Mouse (Mus musculus) hindbrain, embryonic 11.5 days (tissue): ENCODE measurements around the gene Fnip2. TPM values are rescaled to one million over a fixed set of nuclear protein-coding genes. Genes with fewer than 3 reads are reported as not detected.
A peak's percentile ranks its signal among the peaks of the same experiment; 100 is the strongest.

Source experiments
- ATAC-seq: fragments of 200-750 bp; cut with Nextera tagmentation; 2 replicates; pipeline ENCODE4 v1.8.0; 2017; ENCODE audit warnings: mild to moderate bottlenecking, moderate TSS enrichment, moderate library complexity; ENCODE audit not compliant: low FRiP score
- DNase-seq: peaks from one replicate; pipeline ENCODE4 v3.0.0-alpha.2; 2015; ENCODE audit warnings: low spot score
- H3K27ac ChIP-seq: fragments of 300-500 bp; sonication (generic); 2 replicates; pipeline ENCODE4 v1.5.1; 2014; ENCODE audit warnings: mild to moderate bottlenecking, low read depth, low read length
- H3K27me3 ChIP-seq: fragments of 300-500 bp; sonication (generic); 2 replicates; pipeline ENCODE4 v1.6.1; 2014; ENCODE audit warnings: mild to moderate bottlenecking, low read length, moderate library complexity, mixed read lengths; ENCODE audit not compliant: control insufficient read depth, insufficient read depth
- H3K36me3 ChIP-seq: fragments of 300-500 bp; sonication (generic); 2 replicates; pipeline ENCODE4 v1.6.1; 2014; ENCODE audit warnings: mild to moderate bottlenecking, low read length, moderate library complexity, mixed read lengths; ENCODE audit not compliant: control insufficient read depth, insufficient read depth
- H3K4me1 ChIP-seq: fragments of 300-500 bp; sonication (generic); replicated peaks from 2 replicates; pipeline ENCODE4 v1.6.1; 2014; ENCODE audit warnings: low read length, mixed read lengths; ENCODE audit not compliant: control insufficient read depth, insufficient read depth
- H3K4me2 ChIP-seq: fragments of 300-500 bp; sonication (generic); replicated peaks from 2 replicates; pipeline ENCODE4 v1.6.1; 2014; ENCODE audit warnings: mild to moderate bottlenecking, low read depth, low read length
- H3K4me3 ChIP-seq: fragments of 300-500 bp; sonication (generic); 2 replicates; pipeline ENCODE4 v1.5.1; 2014; ENCODE audit warnings: low read depth, low read length
- H3K9ac ChIP-seq: fragments of 300-500 bp; sonication (generic); 2 replicates; pipeline ENCODE4 v1.6.1; 2014; ENCODE audit warnings: low read depth, low read length
- H3K9me3 ChIP-seq: fragments of 300-500 bp; sonication (generic); 2 replicates; pipeline ENCODE4 v1.6.1; 2016; ENCODE audit warnings: low read length; ENCODE audit not compliant: control insufficient read depth
- WGBS: fragments of 180-500 bp; shearing (Covaris S2); extraction: QIAGEN DNeasy Blood & Tissue Kit; methylation state at CpG from one replicate; pipeline ENCODE4 v1.1.7; 2014; 5-methylcytosine and 5-hydroxymethylcytosine counted together
- polyA plus RNA-seq: library from polyadenylated mRNA; unstranded; fragments of >200 nt; fragmentation: Nextera tagmentation; extraction: Ambion mirVana; gene quantifications from 2 replicates; pipeline ENCODE4 v1.2.1, GENCODE M21; 2014

Gene Fnip2
- polyA plus RNA-seq, 1 experiment from 2014 or later: 7.9 TPM

DNA sequence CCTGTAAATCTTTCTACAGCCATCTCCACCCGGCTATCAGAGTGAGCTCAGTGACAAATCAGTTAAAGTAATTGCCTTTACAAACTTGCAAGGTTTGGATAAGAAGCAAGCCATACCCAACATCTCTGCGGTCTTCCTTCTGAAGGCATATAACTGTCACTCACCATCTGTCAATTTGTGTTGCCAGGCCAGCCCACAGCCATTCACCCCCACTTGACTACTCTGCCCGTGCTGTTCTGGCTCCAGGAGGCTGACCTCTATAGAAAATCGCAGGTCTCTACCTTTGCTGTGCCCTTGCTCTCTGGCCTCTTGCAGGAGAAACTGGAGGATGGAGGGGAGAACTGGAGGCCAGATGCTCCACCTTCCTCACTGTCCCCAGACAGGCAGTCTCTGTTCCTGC, 88.7 kb downstream of the Fnip2 start:
- H3K4me2 ChIP-seq: no peak overlapping the region
- DNase-seq (no peak), ATAC-seq (no peak)
- H3K27me3 ChIP-seq: no peaks in the 10 kb centered on the region
- no peaks in the 10 kb centered on the region for H3K4me1 ChIP-seq
- 0 out of 2 replicates have a peak, but pooled peaks cover 2% of the 10 kb centered on the region for H3K9me3 ChIP-seq
- no peak overlapping the region for H3K27ac ChIP-seq
- no peak overlapping the region for H3K4me3 ChIP-seq
- H3K9ac ChIP-seq: no peak overlapping the region
- WGBS: 82% methylated on average over 4 of the region's 4 CpGs
- 0 out of 2 replicates have a peak, but pooled peaks cover 9% of the 10 kb centered on the region for H3K36me3 ChIP-seq

DNA sequence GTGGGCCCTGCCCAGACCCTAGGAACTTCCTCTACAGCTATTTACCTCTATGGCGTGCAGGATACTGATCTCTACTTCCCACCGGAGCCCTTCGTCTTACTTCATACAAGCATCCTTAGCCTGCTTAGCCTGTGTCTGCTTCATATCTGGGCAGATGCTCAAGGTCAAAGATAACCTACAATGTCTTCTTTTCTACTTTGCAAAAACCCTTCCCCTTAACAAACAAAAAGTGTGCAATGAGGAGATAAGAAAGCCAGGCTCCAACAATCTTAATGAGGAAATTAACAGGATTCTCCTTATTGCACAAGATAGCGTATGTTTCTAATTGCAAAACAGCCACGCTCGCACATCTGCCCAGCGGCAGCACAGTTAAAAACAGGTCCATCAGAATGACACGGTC, 89.2 kb downstream of the Fnip2 start:
- H3K36me3 ChIP-seq: 0 out of 2 replicates have a peak, but pooled peaks cover 6% of the 10 kb centered on the region
- no peak overlapping the region for H3K4me2 ChIP-seq
- H3K9me3 ChIP-seq: 0 out of 2 replicates have a peak, but pooled peaks cover under 1% of the 10 kb centered on the region
- H3K4me3 ChIP-seq: no peak overlapping the region
- no peak for ATAC-seq
- no peak for DNase-seq
- H3K27ac ChIP-seq: no peak overlapping the region
- H3K9ac ChIP-seq: no peak overlapping the region
- no peaks in the 10 kb centered on the region for H3K27me3 ChIP-seq
- 94% methylated on average over 8 of the region's 8 CpGs for WGBS
- H3K4me1 ChIP-seq: no peaks in the 10 kb centered on the region

DNA sequence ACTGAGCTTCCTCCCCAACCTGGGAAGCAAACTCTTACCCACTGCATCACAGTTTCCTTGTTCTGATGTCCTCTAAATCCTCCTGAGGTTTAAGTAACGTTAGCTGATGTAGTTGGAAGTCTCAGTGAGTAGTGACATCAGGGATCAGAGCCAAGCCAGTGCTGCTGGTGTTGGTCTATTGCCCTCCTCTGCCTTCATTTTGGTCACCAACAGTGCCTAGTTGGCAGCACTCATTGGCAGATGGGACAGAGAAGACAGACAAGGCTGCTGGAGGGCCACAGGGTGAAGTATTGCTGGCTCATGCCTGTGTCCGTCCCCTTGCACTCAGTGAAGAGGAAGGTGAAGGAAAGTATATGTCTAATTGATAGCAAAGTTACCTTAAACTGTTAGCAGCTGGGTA, 91.6 kb downstream of the Fnip2 start:
- Histone ChIP-seq H3K4me1 (no peaks in the 10 kb centered on the region), H3K36me3 (0 out of 2 replicates have a peak, but pooled peaks cover 2% of the 10 kb centered on the region), H3K4me2 (no peak overlapping the region), H3K9me3 (no peaks in the 10 kb centered on the region), H3K4me3 (no peak overlapping the region), H3K27me3 (no peaks in the 10 kb centered on the region), H3K9ac (no peak overlapping the region), H3K27ac (no peak overlapping the region)
- WGBS: 85% methylated on average over 2 of the region's 2 CpGs
- no peak for DNase-seq
- ATAC-seq: no peak

DNA sequence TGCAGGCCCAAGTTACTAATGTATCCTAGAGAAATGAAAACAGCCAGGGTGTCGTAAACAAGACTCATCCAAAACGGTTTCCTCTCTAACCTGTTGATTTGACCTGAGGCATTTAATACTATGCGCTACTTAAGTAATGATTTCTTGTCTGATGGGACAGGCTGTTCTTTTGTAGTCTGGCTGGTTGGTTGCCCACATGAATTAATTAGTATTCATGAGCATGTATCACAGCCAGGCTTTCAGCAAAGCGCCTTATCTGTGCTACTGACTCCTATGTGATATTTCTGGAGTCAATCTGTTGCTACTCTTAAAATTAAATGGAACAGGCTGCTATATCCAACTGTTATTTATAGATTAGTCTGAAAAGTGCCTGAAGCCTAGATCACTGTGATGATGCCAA, 92.7 kb downstream of the Fnip2 start:
- Histone ChIP-seq H3K9ac (no peak overlapping the region), H3K27me3 (no peaks in the 10 kb centered on the region), H3K4me2 (no peak overlapping the region), H3K9me3 (no peaks in the 10 kb centered on the region), H3K27ac (no peak overlapping the region), H3K4me3 (no peak overlapping the region), H3K36me3 (no peaks in the 10 kb centered on the region), H3K4me1 (no peaks in the 10 kb centered on the region)
- peak; percentile 77 for ATAC-seq
- 66% methylated on average over 4 of the region's 4 CpGs for WGBS
- DNase-seq: peak; percentile 23

DNA sequence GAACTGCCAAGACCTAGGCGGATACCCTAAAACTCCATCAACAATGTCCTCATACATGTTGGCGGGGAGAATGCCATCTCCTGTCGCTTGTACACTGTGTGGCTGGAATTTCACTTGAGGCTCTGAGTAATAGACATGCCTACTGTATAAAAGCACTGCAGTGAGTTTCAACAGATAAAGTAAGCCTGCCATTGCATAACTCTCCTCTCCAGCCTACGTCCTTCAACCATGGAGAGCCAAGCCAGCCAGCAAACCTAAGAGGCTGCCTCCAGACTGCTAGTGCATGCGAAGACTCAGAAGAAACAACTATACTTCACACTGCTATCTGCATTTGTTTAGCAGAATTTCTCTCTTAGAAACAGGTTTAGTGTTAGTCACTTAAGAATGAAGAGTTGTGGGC, 95.2 kb downstream of the Fnip2 start:
- Histone ChIP-seq H3K4me2 (no peak overlapping the region), H3K4me1 (no peaks in the 10 kb centered on the region), H3K9ac (no peak overlapping the region), H3K36me3 (0 out of 2 replicates have a peak, but pooled peaks cover 3% of the 10 kb centered on the region), H3K27ac (no peak overlapping the region), H3K9me3 (no peaks in the 10 kb centered on the region), H3K27me3 (no peaks in the 10 kb centered on the region), H3K4me3 (no peak overlapping the region)
- DNase-seq (no peak), ATAC-seq (no peak)
- WGBS: 94% methylated on average over 5 of the region's 5 CpGs

DNA sequence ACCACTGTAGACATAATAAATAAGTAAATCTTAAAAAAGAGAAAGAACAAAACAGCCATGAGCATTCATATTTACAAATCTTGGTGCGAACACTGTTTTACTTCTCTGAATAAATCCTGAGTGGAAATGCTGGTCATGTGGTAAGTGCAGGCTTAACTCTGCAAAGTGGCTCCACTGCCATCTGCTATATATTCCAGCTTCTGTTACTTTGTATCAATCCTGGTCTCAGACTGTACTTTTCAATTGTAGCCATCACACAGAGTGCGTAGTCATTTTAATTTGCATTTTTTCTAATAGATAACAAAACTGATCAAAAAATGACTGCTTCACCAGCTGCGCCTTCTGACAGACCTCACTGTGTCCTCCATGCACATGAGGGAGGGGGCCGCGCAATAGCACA, 98.2 kb downstream of the Fnip2 start:
- no peaks in the 10 kb centered on the region for H3K9me3 ChIP-seq
- WGBS: 100% methylated on average over 5 of the region's 5 CpGs
- H3K4me1 ChIP-seq: no peaks in the 10 kb centered on the region
- no peak overlapping the region for H3K27ac ChIP-seq
- no peak for ATAC-seq
- no peak overlapping the region for H3K9ac ChIP-seq
- H3K27me3 ChIP-seq: no peaks in the 10 kb centered on the region
- no peak overlapping the region for H3K4me3 ChIP-seq
- H3K4me2 ChIP-seq: no peak overlapping the region
- no peak for DNase-seq
- H3K36me3 ChIP-seq: 0 out of 2 replicates have a peak, but pooled peaks cover 3% of the 10 kb centered on the region

DNA sequence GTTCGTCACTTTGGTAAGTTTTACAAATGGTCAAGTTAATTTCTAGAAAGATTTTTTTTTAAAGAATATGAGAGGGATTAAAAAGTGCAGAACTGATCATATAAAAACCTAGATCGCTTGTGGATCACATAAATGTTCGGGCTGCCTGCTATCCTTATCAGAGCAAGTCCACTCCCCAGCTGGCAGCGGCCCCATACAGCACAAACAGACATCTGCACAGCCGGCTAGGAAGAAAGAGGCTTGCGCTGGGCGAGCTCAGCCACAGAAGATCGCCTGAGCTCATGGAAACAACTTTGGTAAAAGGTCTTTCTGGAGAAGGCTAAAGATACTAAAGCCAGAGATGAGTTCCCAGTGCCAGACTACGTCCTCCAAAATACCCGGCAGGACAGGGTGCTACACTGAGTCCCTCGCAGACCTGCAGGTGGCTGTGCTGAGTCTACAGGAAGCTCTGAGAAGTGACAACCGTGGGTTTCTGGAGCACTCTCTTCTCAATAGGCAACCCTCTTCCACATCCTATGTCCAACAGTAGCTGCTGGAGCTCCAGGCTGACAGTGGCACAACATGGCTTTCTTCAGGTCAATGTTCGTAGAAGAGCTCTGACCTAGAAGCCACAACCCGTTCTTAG, 108.8 kb downstream of the Fnip2 start:
- Histone ChIP-seq H3K4me1 (no peaks in the 10 kb centered on the region), H3K36me3 (peaks cover 5% of the 10 kb centered on the region; the same call in 1 of the 2 replicates), H3K27me3 (no peaks in the 10 kb centered on the region), H3K4me2 (no peak overlapping the region), H3K9me3 (no peaks in the 10 kb centered on the region), H3K4me3 (no peak overlapping the region), H3K27ac (no peak overlapping the region), H3K9ac (no peak overlapping the region)
- 93% methylated on average over 14 of the region's 14 CpGs for WGBS
- ATAC-seq (no peak), DNase-seq (no peak)

DNA sequence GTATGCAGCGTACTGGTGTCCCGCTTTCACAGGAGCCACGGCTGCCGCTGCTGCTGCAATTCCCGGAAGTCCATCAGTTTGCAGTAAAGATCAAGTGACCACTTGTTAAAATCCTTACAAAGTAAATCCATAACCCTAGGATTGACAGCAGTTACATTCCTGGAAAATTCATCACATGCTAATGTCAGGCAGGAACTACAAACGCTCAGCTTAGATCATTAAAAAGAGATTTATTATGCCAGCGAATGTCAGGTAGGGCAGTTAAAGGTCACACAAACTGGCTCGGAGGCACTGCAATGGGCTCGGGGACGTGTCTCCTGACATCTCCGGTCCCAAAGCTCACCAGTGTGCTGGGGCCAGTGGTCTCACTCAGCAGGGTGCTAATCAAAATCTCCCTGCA, 111.8 kb downstream of the Fnip2 start:
- 52% methylated on average over 11 of the region's 11 CpGs for WGBS
- Histone ChIP-seq H3K9ac (no peak overlapping the region), H3K27ac (no peak overlapping the region), H3K36me3 (peaks cover 2% of the 10 kb centered on the region; the same call in 1 of the 2 replicates), H3K4me2 (no peak overlapping the region), H3K4me3 (no peak overlapping the region), H3K4me1 (0 out of 2 replicates have a peak, but pooled peaks cover 3% of the 10 kb centered on the region), H3K9me3 (no peaks in the 10 kb centered on the region), H3K27me3 (no peaks in the 10 kb centered on the region)
- ATAC-seq (no peak), DNase-seq (no peak)

DNA sequence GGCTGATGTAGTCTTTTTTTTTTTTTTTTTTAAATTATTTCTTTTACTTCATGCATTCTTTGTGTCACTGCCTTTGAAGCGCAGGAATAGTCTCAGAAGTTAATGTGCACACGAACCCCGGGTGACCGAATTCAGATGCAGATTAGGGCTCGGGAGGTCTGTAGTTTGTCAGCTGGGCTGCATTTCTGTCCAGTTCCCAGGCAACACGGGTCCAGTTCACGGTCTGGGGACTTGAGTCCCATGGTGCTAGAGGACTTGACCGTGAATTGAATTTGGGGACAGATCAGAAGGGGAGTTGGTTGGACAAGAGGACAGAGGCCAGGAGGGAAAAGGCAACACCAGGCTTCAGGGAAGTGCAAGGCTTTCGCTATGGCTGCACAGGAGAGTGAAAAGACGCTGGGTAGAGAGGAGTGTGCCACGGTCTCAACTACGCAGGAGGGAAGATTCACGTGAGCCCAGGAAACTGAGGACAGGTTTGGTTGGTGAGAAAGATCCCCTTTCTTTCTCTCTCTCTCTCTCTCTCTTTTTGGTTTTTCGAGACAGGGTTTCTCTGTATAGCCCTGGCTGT, 114.8 kb downstream of the Fnip2 start:
- H3K4me3 ChIP-seq: no peak overlapping the region

More for the DNA sequence above, 114.8 kb downstream of the Fnip2 start:
- no peaks in the 10 kb centered on the region for H3K36me3 ChIP-seq
- H3K27me3 ChIP-seq: no peaks in the 10 kb centered on the region
- WGBS: 38% methylated on average over 14 of the region's 14 CpGs
- ATAC-seq (peak; percentile 83), DNase-seq (peak; percentile 73)
- no peak overlapping the region for H3K9ac ChIP-seq
- no peak overlapping the region for H3K4me2 ChIP-seq
- H3K9me3 ChIP-seq: no peaks in the 10 kb centered on the region
- 0 out of 2 replicates have a peak, but pooled peaks cover 3% of the 10 kb centered on the region for H3K4me1 ChIP-seq
- H3K27ac ChIP-seq: peak overlapping the region; percentile 61; the same call in 1 of the 2 replicates
